Mouse (Mus musculus): ENCODE data around the gene Nubp1.

Nubp1 gene

DNA sequence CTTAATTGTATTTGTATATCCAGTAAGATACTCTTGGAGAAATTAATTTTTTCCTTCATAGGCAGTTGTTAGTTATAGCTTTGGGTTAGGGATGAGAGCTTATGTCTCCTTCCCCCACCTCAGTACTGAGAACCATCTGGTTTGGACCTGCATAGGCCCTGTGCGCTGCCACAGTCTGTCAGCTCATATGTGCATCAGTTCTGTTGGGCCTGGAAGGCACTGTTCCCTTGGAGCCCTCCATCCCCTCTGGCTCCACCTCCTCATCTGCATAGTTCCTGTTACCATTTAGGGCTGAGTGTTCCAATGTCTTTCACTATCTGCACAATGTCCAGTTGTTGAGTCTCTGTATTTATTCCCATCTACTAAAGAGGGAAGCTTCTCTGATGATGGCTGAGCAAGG, 56.5 kb downstream of the Nubp1 start:
- DNase-seq (ENCODE audit: low spot score in 2 of 2), result no peak

DNA sequence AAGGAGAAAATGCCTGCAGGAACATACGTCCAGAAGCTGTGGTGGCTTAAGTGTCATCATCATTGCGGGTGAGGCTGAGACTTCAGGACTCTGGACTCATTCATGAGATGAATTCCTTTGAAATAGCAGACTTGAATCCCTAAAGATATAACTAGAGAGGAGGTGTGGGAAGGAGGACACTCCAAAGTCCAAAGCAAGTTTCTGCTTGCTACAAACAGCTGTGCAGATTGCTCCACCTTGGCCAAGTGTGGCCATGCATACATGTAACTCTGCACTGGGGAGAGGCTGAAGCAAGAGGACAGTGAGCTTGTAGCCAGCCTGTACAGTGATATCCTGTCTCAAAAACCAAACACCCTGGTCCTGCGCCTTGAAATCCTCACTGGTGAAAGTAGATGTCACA, 60.2 kb downstream of the Nubp1 start:
- no peak for DNase-seq (ENCODE audit: low spot score in 2 of 2)

All from frontal cortex, postnatal 14 days (tissue).